Mouse (Mus musculus): ENCODE measurements around the gene Bcl2l2. TPM values are rescaled to one million over a fixed set of nuclear protein-coding genes. Genes with fewer than 3 reads are reported as not detected.

Bcl2l2 gene
- total RNA-seq, 1 experiment from 2014 or later = 3.6 TPM

- ATAC-seq (ENCODE audit: extremely low read depth, insufficient number of reproducible peaks, low FRiP score, poor library complexity, severe bottlenecking) = no peak
Observed at GRCm38 (mm10) chr14:54884022-54884712, 990 bp downstream of the Bcl2l2 start.

DNA sequence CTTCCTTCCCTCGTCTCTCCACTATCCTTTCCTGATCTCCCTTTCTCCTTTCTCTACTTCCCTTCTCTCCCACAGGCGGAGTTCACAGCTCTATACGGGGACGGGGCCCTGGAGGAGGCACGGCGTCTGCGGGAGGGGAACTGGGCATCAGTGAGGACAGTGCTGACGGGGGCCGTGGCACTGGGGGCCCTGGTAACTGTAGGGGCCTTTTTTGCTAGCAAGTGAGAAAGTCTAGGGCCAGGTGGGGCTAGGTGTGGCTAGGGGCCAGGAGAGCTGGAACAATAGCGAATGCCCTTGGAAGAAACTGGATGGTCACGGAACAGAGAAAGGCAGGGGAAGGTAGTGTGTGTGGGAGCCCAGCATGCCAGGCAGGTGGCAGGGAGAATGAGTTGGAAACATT, 2.1 kb downstream of the Bcl2l2 start:
- no peak for ATAC-seq (ENCODE audit: extremely low read depth, insufficient number of reproducible peaks, low FRiP score, poor library complexity, severe bottlenecking)

DNA sequence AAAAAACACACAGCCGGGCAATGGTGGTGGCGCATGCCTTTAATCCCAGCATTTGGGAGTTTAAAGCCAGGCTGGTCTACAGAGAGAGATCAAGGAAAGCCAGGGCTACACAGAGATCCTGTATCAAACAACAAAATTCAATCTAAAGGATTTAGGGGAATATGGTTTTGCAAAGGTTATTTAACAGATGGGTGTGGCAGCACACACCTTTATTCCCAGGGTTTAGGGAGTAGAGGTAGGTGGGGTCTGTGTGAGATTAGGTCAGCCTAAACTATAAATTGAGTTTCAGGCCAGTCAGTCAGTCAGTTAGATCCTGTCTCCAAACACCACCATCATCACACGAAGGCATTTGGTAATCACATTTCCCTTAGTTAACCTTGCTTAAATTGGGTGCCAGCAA, 9.0 kb downstream of the Bcl2l2 start, which contains the start of gene Pabpn1:
Pabpn1 (plus strand) TSS at position 301 of the 400 bp plus-strand sequence.
- no peak for ATAC-seq (ENCODE audit: extremely low read depth, insufficient number of reproducible peaks, low FRiP score, poor library complexity, severe bottlenecking)

- peak; percentile 96 for ATAC-seq (ENCODE audit: extremely low read depth, insufficient number of reproducible peaks, low FRiP score, poor library complexity, severe bottlenecking)
Observed at GRCm38 (mm10) chr14:54893651-54894181, 10.5 kb downstream of the Bcl2l2 start.

DNA sequence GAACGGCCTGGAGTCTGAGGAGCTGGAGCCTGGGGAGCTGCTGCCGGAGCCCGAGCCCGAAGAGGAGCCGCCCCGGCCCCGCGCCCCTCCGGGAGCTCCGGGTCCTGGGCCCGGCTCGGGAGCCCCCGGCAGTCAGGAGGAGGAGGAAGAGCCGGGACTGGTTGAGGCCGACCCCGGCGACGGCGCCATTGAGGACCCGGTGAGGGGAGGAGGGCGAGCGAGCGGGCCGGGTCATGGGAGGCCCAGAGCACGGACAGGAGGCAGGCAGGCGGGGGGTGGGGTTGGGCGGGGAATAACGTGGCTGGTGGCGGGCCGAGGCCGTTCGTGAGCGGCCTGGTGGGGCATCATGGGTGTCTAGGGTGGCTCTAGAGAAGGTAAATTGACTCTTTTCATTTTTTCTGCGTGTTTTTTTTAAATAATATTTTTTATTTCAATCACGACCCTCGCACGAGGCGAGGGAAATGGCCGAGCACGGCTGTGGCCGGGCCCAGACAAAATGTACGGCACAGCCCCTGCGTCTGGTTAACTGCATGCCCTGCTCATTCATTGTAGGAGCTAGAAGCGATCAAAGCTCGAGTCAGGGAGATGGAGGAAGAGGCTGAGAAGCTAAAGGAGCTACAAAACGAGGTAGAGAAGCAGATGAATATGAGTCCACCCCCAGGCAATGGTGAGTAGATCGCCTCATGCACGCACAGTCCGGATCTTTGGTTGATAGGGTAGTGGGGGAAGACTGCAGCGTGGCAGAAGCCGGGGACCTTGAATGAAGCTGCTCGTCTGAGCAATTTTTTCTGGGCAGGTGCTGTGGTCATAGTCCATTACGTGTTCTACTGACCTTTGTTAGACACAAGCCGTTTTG, 11.3 kb downstream of the Bcl2l2 start:
- no peak for ATAC-seq (ENCODE audit: extremely low read depth, insufficient number of reproducible peaks, low FRiP score, poor library complexity, severe bottlenecking)

DNA sequence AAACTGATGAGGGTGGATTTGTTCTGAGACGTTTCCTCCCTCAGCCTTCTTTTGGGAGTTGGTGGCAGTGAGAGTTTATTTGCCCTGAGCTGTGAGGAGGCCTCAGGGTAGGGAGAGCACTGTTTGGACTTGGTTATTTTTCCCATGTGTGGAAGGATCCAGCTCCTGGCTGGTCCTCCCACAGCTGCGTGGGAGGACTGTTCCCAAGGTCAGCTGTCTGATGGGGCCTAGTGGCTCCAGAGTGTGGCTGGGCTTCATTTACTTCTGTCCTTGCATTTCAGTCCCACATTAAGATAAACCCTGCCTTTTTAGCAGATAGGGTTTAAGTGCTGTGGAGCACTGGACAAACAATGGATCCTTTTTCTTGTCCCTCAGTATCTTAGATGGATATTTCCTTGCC, 14.3 kb downstream of the Bcl2l2 start:
- no peak for ATAC-seq (ENCODE audit: extremely low read depth, insufficient number of reproducible peaks, low FRiP score, poor library complexity, severe bottlenecking)

- peak; percentile 86 for ATAC-seq (ENCODE audit: extremely low read depth, insufficient number of reproducible peaks, low FRiP score, poor library complexity, severe bottlenecking)
Observed at GRCm38 (mm10) chr14:54900383-54900782, 17.2 kb downstream of the Bcl2l2 start.

- no peak for ATAC-seq (ENCODE audit: extremely low read depth, insufficient number of reproducible peaks, low FRiP score, poor library complexity, severe bottlenecking)
Observed at GRCm38 (mm10) chr14:54903641-54904040, 20.5 kb downstream of the Bcl2l2 start.

DNA sequence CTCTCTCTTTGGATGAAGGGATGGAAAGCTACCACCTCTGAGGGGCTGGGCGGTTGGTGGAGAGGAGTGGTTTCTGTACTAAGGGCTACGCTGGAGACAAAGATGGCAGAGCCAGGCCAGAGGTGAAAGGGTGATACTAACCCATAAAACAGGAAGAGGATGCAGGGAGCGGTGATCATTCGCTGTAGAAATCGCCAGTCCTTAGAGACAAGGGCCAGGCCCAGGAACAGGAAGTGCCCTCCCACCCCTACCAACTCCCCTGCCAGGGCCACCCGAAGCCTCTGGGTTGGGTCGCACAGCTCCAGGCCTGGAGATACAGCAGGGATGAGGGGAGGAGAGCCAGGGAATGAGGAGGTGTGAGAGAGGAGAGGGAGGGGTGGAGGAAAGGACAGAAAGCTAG, 25.5 kb downstream of the Bcl2l2 start:
- ATAC-seq (ENCODE audit: extremely low read depth, insufficient number of reproducible peaks, low FRiP score, poor library complexity, severe bottlenecking) = no peak

- no peak for ATAC-seq (ENCODE audit: extremely low read depth, insufficient number of reproducible peaks, low FRiP score, poor library complexity, severe bottlenecking)
Observed at GRCm38 (mm10) chr14:54912109-54912850, 29.1 kb downstream of the Bcl2l2 start.

- ATAC-seq (ENCODE audit: extremely low read depth, insufficient number of reproducible peaks, low FRiP score, poor library complexity, severe bottlenecking) = peak; percentile 30; the same call in 1 of the 2 replicates
Observed at GRCm38 (mm10) chr14:54912886-54913285, 29.7 kb downstream of the Bcl2l2 start, which contains the start of gene Slc22a17. Gene Slc22a17, minus strand, starts transcription at chr14:54913132.

- ATAC-seq (ENCODE audit: extremely low read depth, insufficient number of reproducible peaks, low FRiP score, poor library complexity, severe bottlenecking) = no peak
Observed at GRCm38 (mm10) chr14:54913343-54913742, 30.2 kb downstream of the Bcl2l2 start.

DNA sequence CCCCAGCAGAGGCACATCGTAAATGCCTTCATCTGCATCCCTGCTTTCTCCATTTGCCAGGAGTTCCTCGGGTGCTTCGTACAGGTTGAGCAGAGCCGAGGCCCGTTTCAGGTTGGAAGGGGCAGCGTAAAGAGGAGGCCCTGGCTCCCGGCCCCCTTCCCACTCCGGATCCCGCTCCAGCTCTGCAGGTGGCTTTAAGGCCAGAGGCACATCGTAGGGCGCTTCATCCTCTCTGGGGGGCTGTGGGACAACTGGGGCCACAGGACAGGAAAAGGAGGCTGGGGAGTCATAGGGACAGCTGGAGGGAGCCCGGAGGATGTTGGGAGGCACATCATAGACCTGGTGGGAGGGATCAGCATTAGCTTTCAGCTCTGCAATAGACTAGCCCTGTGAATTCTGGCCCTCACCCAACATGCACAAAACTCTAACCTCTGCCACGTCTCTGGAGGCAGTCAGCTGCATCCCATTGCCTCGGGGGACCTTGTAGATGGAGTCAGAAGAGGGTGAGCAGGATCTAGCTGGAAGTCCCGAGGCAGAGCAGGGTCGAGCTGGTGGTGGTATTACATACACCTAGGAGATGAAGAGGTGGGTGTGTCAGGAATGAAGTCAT, 37.0 kb downstream of the Bcl2l2 start:
- no peak for ATAC-seq (ENCODE audit: extremely low read depth, insufficient number of reproducible peaks, low FRiP score, poor library complexity, severe bottlenecking)

- no peak for ATAC-seq (ENCODE audit: extremely low read depth, insufficient number of reproducible peaks, low FRiP score, poor library complexity, severe bottlenecking)
Observed at GRCm38 (mm10) chr14:54924641-54925348, 41.6 kb downstream of the Bcl2l2 start.

DNA sequence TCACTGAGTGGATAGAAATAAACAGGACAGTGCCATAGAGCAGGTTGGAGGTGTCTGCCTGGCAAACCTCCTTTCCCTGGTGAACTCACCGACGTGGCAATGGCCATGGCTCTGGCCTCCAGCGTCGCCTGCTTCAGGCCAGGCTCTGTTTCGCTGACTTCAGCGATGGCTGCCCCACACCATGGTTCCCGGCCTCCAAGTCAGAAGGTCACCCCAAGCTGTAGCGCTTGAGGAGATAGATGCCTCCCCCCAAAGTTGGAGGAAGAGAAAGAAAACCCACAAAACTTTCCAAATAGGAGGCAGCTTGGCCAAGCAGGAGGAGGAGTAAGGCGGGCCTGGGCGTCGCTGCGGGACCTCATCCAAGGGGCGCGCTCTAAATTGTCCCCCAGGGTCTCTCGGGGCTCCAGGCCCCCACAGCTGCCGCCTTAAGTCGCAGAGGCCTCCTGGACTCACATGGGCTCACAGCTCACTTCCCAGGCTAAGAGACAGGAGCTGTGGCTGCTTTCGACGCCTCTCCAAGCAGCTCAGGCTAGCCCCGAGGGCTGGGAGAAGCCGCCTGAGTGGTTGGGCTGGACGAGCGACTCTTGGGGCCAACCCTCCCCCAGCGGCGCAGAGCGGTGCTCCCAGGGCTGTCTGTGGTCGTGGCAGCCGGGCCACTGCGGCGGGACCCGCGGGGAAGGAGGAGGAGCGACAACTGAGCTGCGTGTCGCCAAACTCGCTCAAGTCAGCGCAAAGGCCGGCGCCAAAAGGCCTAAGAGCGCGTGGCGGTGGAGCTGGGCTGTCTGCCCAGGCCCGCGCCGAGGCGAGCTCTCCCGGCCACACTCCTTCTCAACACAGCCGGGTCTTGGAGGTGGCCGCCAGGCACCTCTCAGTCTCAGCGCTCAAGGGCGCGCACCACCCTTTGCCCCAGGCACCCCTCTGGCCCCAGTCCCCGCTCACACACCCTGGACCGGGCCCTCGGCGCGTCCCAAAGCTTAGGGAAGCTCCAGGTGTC, 42.5 kb downstream of the Bcl2l2 start, which contains the start of gene Efs:
Efs (minus strand) TSS at position 778 of the 994 bp plus-strand sequence.
- ATAC-seq (ENCODE audit: extremely low read depth, insufficient number of reproducible peaks, low FRiP score, poor library complexity, severe bottlenecking) = no peak

GRCm38 (mm10) chr14:54926401-54927158, 43.4 kb downstream of the Bcl2l2 start:
- ATAC-seq (ENCODE audit: extremely low read depth, insufficient number of reproducible peaks, low FRiP score, poor library complexity, severe bottlenecking) = no peak
